Mouse (Mus musculus): ENCODE results near the gene Tln1.

DNA sequence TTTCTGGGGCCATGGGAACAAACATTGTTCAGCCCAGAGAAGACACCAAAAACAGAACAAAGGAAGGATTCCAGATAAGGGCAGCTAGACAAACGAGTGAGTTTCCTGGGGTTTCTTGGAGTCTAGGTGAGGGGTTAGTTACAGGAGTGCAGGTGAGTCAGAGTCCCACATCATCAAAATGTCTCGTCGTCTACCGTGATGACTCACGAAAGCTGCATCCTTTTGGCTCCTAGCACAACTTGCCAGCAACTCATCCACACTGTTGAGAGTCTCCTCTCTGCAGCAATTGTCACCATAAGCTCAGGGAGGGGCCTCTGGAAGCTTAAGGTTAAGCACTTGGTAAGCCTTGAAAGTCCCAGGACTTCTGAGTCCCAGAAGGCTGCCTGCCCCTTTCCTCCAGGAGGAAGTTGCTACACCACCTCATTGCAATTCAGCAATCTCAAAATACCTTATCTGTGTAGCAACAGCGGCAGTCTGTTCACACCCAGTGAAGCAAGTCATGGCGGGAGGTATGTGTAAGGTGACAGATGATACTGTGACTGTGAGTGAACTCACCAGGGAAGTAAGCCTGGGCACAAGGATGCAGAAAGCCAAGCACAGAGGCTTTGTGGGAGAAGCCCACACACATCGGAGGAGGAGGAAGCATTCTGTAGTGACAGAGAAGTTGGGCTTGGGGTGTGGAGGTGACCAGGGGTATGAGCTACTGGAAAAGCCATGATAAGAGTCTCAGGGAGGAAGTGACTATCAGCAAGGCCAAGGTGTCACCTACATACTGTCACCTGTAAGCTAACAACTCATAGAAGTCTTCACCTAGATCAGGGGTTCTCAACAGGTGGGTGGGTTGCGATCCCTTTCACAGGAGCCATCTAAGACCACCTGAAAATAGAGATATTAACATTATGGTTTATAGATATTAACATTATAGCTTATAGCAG lies 42.5 kb upstream of the Tln1 start:
- TF ChIP-seq MAX (IDR thresholded peaks at IDR 0.05; ENCODE audit: low read depth) (no peak), POLR2A (IDR thresholded peaks at IDR 0.05; ENCODE audit: insufficient read length, low read depth) (no peak)

All from myocyte (in vitro differentiated cells).